Mouse (Mus musculus): ENCODE data around the gene Slc25a47. TPM values are rescaled to one million over a fixed set of nuclear protein-coding genes. Genes with fewer than 3 reads are reported as not detected.
A peak's percentile ranks its signal among the peaks of the same experiment; 100 is the strongest.

Gene Slc25a47
- polyA plus RNA-seq, 1 experiment from 2014 or later: 9.8 TPM

GRCm38 (mm10) chr12:108903600-108904275 is 67.9 kb downstream of the Slc25a47 start:
- H3K9ac ChIP-seq (ENCODE audit: low read depth, low read length): no peak overlapping the region
- ATAC-seq (ENCODE audit: low read depth) (peak; percentile 58; the same call in 1 of the 2 replicates), DNase-seq (ENCODE audit: low spot score) (peak; percentile 86)
- H3K4me1 ChIP-seq (ENCODE audit: control insufficient read depth, insufficient read depth, low read length): peaks cover 5% of the 10 kb centered on the region; the same call in 1 of the 2 replicates
- H3K4me3 ChIP-seq (ENCODE audit: low read depth, low read length): no peak overlapping the region
- H3K9me3 ChIP-seq (ENCODE audit: control insufficient read depth, low read length): no peaks in the 10 kb centered on the region
- H3K27ac ChIP-seq (replicated peaks; ENCODE audit: low read depth, low read length): no peak overlapping the region
- WGBS: 57% methylated on average over 8 of the region's 8 CpGs
- no peaks in the 10 kb centered on the region for H3K36me3 ChIP-seq (ENCODE audit: control insufficient read depth, insufficient read depth, low read length)
- H3K27me3 ChIP-seq (replicated peaks; ENCODE audit: control insufficient read depth, insufficient read depth, low read length): peaks cover 4% of the 10 kb centered on the region; the same call in 1 of the 2 replicates
- H3K4me2 ChIP-seq (ENCODE audit: low read depth, low read length): no peak overlapping the region

GRCm38 (mm10) chr12:108904276-108904653 is 68.4 kb downstream of the Slc25a47 start:
- 31% methylated on average over 8 of the region's 8 CpGs for WGBS
- Histone ChIP-seq H3K9me3 (ENCODE audit: control insufficient read depth, low read length) (no peaks in the 10 kb centered on the region), H3K9ac (ENCODE audit: low read depth, low read length) (peak overlapping the region; percentile 9; the same call in 1 of the 2 replicates), H3K4me1 (ENCODE audit: control insufficient read depth, insufficient read depth, low read length) (peaks cover 5% of the 10 kb centered on the region), H3K4me2 (ENCODE audit: low read depth, low read length) (no peak overlapping the region), H3K27ac (replicated peaks; ENCODE audit: low read depth, low read length) (no peak overlapping the region), H3K27me3 (replicated peaks; ENCODE audit: control insufficient read depth, insufficient read depth, low read length) (peaks cover 4% of the 10 kb centered on the region; the same call in 1 of the 2 replicates), H3K36me3 (ENCODE audit: control insufficient read depth, insufficient read depth, low read length) (no peaks in the 10 kb centered on the region), H3K4me3 (ENCODE audit: low read depth, low read length) (no peak overlapping the region)
- no peak for ATAC-seq (ENCODE audit: low read depth)
- peak; percentile 44 for DNase-seq (ENCODE audit: low spot score)

- Histone ChIP-seq H3K9me3 (ENCODE audit: control insufficient read depth, low read length) (no peaks in the 10 kb centered on the region), H3K27ac (replicated peaks; ENCODE audit: low read depth, low read length) (no peak overlapping the region), H3K4me3 (ENCODE audit: low read depth, low read length) (no peak overlapping the region), H3K4me2 (ENCODE audit: low read depth, low read length) (no peak overlapping the region), H3K4me1 (ENCODE audit: control insufficient read depth, insufficient read depth, low read length) (peaks cover 16% of the 10 kb centered on the region), H3K9ac (ENCODE audit: low read depth, low read length) (no peak overlapping the region), H3K27me3 (replicated peaks; ENCODE audit: control insufficient read depth, insufficient read depth, low read length) (peaks cover 4% of the 10 kb centered on the region; the same call in 1 of the 2 replicates), H3K36me3 (ENCODE audit: control insufficient read depth, insufficient read depth, low read length) (no peaks in the 10 kb centered on the region)
- 55% methylated on average over 14 of the region's 14 CpGs for WGBS
- DNase-seq (ENCODE audit: low spot score) (no peak), ATAC-seq (ENCODE audit: low read depth) (no peak)
Observed at GRCm38 (mm10) chr12:108905620-108906302, 69.9 kb downstream of the Slc25a47 start.

- 79% methylated on average over 12 of the region's 12 CpGs for WGBS
- H3K36me3 ChIP-seq (ENCODE audit: control insufficient read depth, insufficient read depth, low read length): no peaks in the 10 kb centered on the region
- ATAC-seq (ENCODE audit: low read depth) (no peak), DNase-seq (ENCODE audit: low spot score) (no peak)
- no peak overlapping the region for H3K9ac ChIP-seq (ENCODE audit: low read depth, low read length)
- H3K4me3 ChIP-seq (ENCODE audit: low read depth, low read length): no peak overlapping the region
- no peak overlapping the region for H3K4me2 ChIP-seq (ENCODE audit: low read depth, low read length)
- H3K4me1 ChIP-seq (ENCODE audit: control insufficient read depth, insufficient read depth, low read length): peaks cover 20% of the 10 kb centered on the region
- H3K27me3 ChIP-seq (replicated peaks; ENCODE audit: control insufficient read depth, insufficient read depth, low read length): peaks cover 4% of the 10 kb centered on the region; the same call in 1 of the 2 replicates
- no peaks in the 10 kb centered on the region for H3K9me3 ChIP-seq (ENCODE audit: control insufficient read depth, low read length)
- H3K27ac ChIP-seq (replicated peaks; ENCODE audit: low read depth, low read length): no peak overlapping the region
Observed at GRCm38 (mm10) chr12:108906398-108906797, 70.6 kb downstream of the Slc25a47 start.

MicroRNAs within 50 kb of the gene (microRNA counts, 519-probe panel; counts per million panel counts)
- microRNA mmu-miR-345-3p: 19.3 counts per million
- 2,492 counts per million, percentile 48 among the panel's probes with 10 or more counts for microRNA mmu-miR-345-5p

Small RNA genes within 50 kb of the gene (microRNA-seq; reads per million reads assigned to microRNA genes)
- gene Mir345 (ENCODE audit: borderline number of aligned reads): 97.6 reads per million, percentile 51 among the genes with 10 or more reads in this experiment

Other genes starting within 250 kb of the Slc25a47 start
- 1.1 and 1.2 TPM in 2 replicates for gene Degs2, start 133.7 kb upstream of the Slc25a47 start, polyA plus RNA-seq (2014; fragmentation: Nextera tagmentation; extraction: Ambion mirVana)
- gene Yy1, start 43.1 kb upstream of the Slc25a47 start, polyA plus RNA-seq (2014; fragmentation: Nextera tagmentation; extraction: Ambion mirVana): 19.9 and 20.3 TPM in 2 replicates
- 8.4 and 9.7 TPM in 2 replicates for gene Slc25a29, start 163 bp upstream of the Slc25a47 start, polyA plus RNA-seq (2014; fragmentation: Nextera tagmentation; extraction: Ambion mirVana)
- 2.6 and 3.8 TPM in 2 replicates for gene Wdr25, start 57.6 kb downstream of the Slc25a47 start, polyA plus RNA-seq (2014; fragmentation: Nextera tagmentation; extraction: Ambion mirVana)
- gene Wars, start 58.1 kb downstream of the Slc25a47 start, polyA plus RNA-seq (2014; fragmentation: Nextera tagmentation; extraction: Ambion mirVana): 63.6 and 73.1 TPM in 2 replicates
- gene Begain, start 232.2 kb downstream of the Slc25a47 start, polyA plus RNA-seq (2014; fragmentation: Nextera tagmentation; extraction: Ambion mirVana): 15.7 and 18.6 TPM in 2 replicates